Mouse (Mus musculus): ENCODE measurements around the gene Slc35f1.

DNA sequence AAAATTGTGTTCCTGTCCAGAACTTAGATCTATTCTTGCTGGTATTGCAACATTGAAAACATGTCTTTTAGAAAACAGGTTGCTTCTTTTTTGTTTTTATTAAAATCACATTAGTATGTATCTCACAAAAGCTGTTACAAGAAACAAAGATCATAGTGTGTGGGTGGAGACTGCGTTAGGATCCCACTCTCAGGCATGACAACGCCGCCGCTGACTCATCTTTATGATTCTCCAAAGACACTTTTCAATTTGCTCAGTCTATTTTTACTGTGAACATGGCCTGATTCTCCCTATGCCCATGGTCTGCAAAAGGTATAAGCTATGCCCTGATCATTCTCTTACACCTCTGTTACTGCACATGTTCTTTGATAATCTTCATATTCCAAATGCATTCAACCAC is 24.8 kb downstream of the Slc35f1 start:
- TF ChIP-seq EP300 (IDR thresholded peaks at IDR 0.05; ENCODE audit: low read depth in 1 of 2, low read length in 2 of 2) (no peak), CTCF (IDR thresholded peaks at IDR 0.05 in 2 of 3, conservative IDR thresholded peaks at IDR 0.05 in 1 of 3; ENCODE audit: control insufficient read depth in 1 of 3, insufficient read depth in 1 of 3, low read depth in 2 of 3, low read length in 3 of 3, poor library complexity in 1 of 3, severe bottlenecking in 1 of 3) (no peak), TAL1 (IDR thresholded peaks at IDR 0.05; ENCODE audit: low read length) (no peak), MAX (IDR thresholded peaks at IDR 0.05; ENCODE audit: low read length) (no peak), BHLHE40 (IDR thresholded peaks at IDR 0.05; ENCODE audit: borderline replicate concordance, low read depth, low read length) (no peak), CHD2 (IDR thresholded peaks at IDR 0.05; ENCODE audit: low read length) (no peak), GATA1 (IDR thresholded peaks at IDR 0.05; ENCODE audit: low read depth, low read length) (no peak), USF1 (IDR thresholded peaks at IDR 0.05; ENCODE audit: low read depth, low read length) (no peak), MAFK (IDR thresholded peaks at IDR 0.05; ENCODE audit: borderline replicate concordance, low read depth, low read length) (no peak)

Data from MEL (cell line).